Mouse (Mus musculus) G1E (cell line): ENCODE results near the gene Glce. TPM values are rescaled to one million over a fixed set of nuclear protein-coding genes. Genes with fewer than 3 reads are reported as not detected.

Experiments used
- ATAC-seq: 2 replicates; pipeline ENCODE4 v1.8.0; 2016; ENCODE audit warnings: mild to moderate bottlenecking; ENCODE audit not compliant: insufficient number of reproducible peaks, poor library complexity, low FRiP score, severe bottlenecking; ENCODE audit errors: extremely low read depth
- DNase-seq: peaks from one replicate; pipeline ENCODE4 v3.0.0; 2012; ENCODE audit warnings: low spot score
- H3K27me3 ChIP-seq: 2 replicates; pipeline ENCODE4 v1.6.1; 2012; ENCODE audit warnings: mild to moderate bottlenecking, low read length, inconsistent platforms; ENCODE audit not compliant: insufficient read depth
- H3K36me3 ChIP-seq: replicated peaks from 2 replicates; pipeline ENCODE3; 2012; ENCODE audit warnings: mild to moderate bottlenecking, inconsistent platforms
- H3K4me1 ChIP-seq: 2 replicates; pipeline ENCODE4 v1.6.1; 2012; ENCODE audit warnings: low read depth, low read length, inconsistent platforms, mixed read lengths; ENCODE audit not compliant: insufficient read depth
- H3K4me3 ChIP-seq: 2 replicates; pipeline ENCODE4 v1.5.1; 2012; ENCODE audit warnings: low read depth, mild to moderate bottlenecking, inconsistent platforms, low read length, moderate library complexity, mixed read lengths
- H3K9me3 ChIP-seq: replicated peaks from 2 replicates; pipeline ENCODE4 v1.6.1; 2012; ENCODE audit warnings: inconsistent platforms
- CTCF ChIP-seq: IDR thresholded peaks from 2 replicates; pipeline ENCODE4 v1.5.1; 2012; ENCODE audit warnings: low read depth, low read length, inconsistent platforms, mixed read lengths
- GATA1 ChIP-seq: IDR thresholded peaks from 2 replicates; pipeline ENCODE4 v1.6.1; 2012; ENCODE audit warnings: borderline replicate concordance, low read length, inconsistent platforms, mixed read lengths
- GATA2 ChIP-seq: IDR thresholded peaks from 2 replicates; pipeline ENCODE4 v1.6.1; 2012; ENCODE audit warnings: low read depth, low read length, inconsistent platforms, borderline replicate concordance
- POLR2AphosphoS5 ChIP-seq: IDR thresholded peaks from 2 replicates; pipeline ENCODE4 v1.6.1; 2012; ENCODE audit warnings: low read depth, low read length, inconsistent platforms; ENCODE audit not compliant: insufficient replicate concordance
- TAL1 ChIP-seq: conservative IDR thresholded peaks from 2 replicates; pipeline ENCODE4 v1.6.1; 2012; ENCODE audit warnings: low read depth, low read length, inconsistent platforms, mixed read lengths
- polyA plus RNA-seq: library from polyadenylated mRNA; stranded (reverse); fragments of >175 nt; gene quantifications from 2 replicates; pipeline ENCODE4 v1.2.3, GENCODE M21; 2012
- total RNA-seq, 2 experiments: library from RNA; stranded (forward) in 1 of 2; stranded (reverse) in 1 of 2; fragments of 200-1000 nt in 1 of 2; fragments of >200 nt in 1 of 2; fragmentation: Nextera tagmentation in 1 of 2; gene quantifications; 2 replicates each; pipeline ENCODE4 v1.2.3; 2014 to 2017

The Glce gene
- total and polyA plus RNA-seq, 3 experiments: 2.9 to 20.5 (median 18.5) TPM

DNA sequence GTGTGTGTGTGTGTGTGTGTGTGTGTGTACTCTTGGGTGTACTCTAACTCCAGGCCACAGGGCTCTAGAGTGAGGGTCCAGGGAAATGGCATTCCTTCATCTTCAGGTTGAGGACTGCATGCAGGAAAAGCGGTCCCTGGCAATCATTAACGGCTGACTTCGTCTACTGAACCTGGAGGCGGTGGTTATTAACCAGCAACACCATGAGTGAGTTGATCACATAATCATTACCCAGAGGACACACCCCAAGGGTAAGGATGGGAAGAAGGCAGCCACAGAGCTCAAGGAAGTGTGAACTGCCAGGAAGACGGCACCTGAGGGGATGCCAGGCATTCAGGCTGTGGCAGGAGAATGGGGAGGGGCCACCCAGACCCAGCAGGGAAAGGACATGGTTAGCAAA lies 114.1 kb downstream of the Glce start:
- Histone ChIP-seq H3K4me3 (no peak overlapping the region), H3K36me3 (no peaks in the 10 kb centered on the region), H3K27me3 (peaks cover 23% of the 10 kb centered on the region), H3K9me3 (no peaks in the 10 kb centered on the region), H3K4me1 (no peaks in the 10 kb centered on the region)
- ATAC-seq: no peak
- TF ChIP-seq TAL1 (no peak), POLR2AphosphoS5 (no peak), GATA1 (no peak), CTCF (no peak), GATA2 (no peak)
- DNase-seq: no peak

Other genes starting within 250 kb of the Glce start
- 2,957 and 3,127 TPM in 2 replicates for gene Rplp1, start 208.1 kb downstream of the Glce start, total RNA-seq (2014; fragmentation: Nextera tagmentation)
- 4,483 and 5,713 TPM in 2 replicates for gene Rplp1, start 208.1 kb downstream of the Glce start, total RNA-seq (2017)
- 43,340 and 52,062 TPM in 2 replicates for gene Rplp1, start 208.1 kb downstream of the Glce start, polyA plus RNA-seq
- 280 and 288 TPM in 2 replicates for gene Kif23, start 175.9 kb downstream of the Glce start, total RNA-seq (2014; fragmentation: Nextera tagmentation)
- 188 and 271 TPM in 2 replicates for gene Kif23, start 175.9 kb downstream of the Glce start, total RNA-seq (2017)
- gene Kif23, start 175.9 kb downstream of the Glce start, polyA plus RNA-seq: 36.0 and 48.7 TPM in 2 replicates
- not detected in 2 replicates for gene Paqr5, start 95.8 kb downstream of the Glce start, total RNA-seq (2014; fragmentation: Nextera tagmentation)
- 0.06 and 0.22 TPM in 2 replicates for gene Paqr5, start 95.8 kb downstream of the Glce start, total RNA-seq (2017)
- gene Paqr5, start 95.8 kb downstream of the Glce start, polyA plus RNA-seq: not detected in 2 replicates
- not detected in 2 replicates for gene Spesp1, start 159.6 kb upstream of the Glce start, total RNA-seq (2014; fragmentation: Nextera tagmentation)
- gene Spesp1, start 159.6 kb upstream of the Glce start, total RNA-seq (2017): 0.06 and 0.22 TPM in 2 replicates
- not detected in 2 replicates for gene Spesp1, start 159.6 kb upstream of the Glce start, polyA plus RNA-seq
- gene Anp32a, start 218.6 kb upstream of the Glce start, total RNA-seq (2014; fragmentation: Nextera tagmentation): 565 and 646 TPM in 2 replicates
- gene Anp32a, start 218.6 kb upstream of the Glce start, total RNA-seq (2017): 481 and 765 TPM in 2 replicates
- gene Anp32a, start 218.6 kb upstream of the Glce start, polyA plus RNA-seq: 246 and 734 TPM in 2 replicates